Mouse (Mus musculus): ENCODE data around the gene Abcc1. TPM values are rescaled to one million over a fixed set of nuclear protein-coding genes. Genes with fewer than 3 reads are reported as not detected.

Abcc1 gene
- polyA plus RNA-seq, 2 experiments: 10.4 to 11.0 TPM

GRCm38 (mm10) chr16:14328156-14328555 is 33.2 kb upstream of the Abcc1 start:
- no peak overlapping the region for H3K4me2 ChIP-seq (replicated peaks; ENCODE audit: low read depth, low read length, severe bottlenecking)
- no peak for ATAC-seq (ENCODE audit: low FRiP score, low read depth)

GRCm38 (mm10) chr16:14344967-14345366 is 16.4 kb upstream of the Abcc1 start:
- WGBS: 79% methylated on average over 3 of the region's 3 CpGs
- no peaks in the 10 kb centered on the region for H3K36me3 ChIP-seq (ENCODE audit: control insufficient read depth, insufficient read depth, low read length)
- H3K9me3 ChIP-seq (ENCODE audit: control insufficient read depth, low read length): no peaks in the 10 kb centered on the region
- H3K4me1 ChIP-seq (ENCODE audit: control insufficient read depth, insufficient read depth, low read length): no peaks in the 10 kb centered on the region
- DNase-seq (ENCODE audit: low spot score) (no peak), ATAC-seq (ENCODE audit: low FRiP score, low read depth) (no peak)
- no peak overlapping the region for H3K27ac ChIP-seq (replicated peaks; ENCODE audit: low read depth, low read length)
- no peaks in the 10 kb centered on the region for H3K27me3 ChIP-seq (ENCODE audit: control insufficient read depth, insufficient read depth, low read length)
- H3K4me3 ChIP-seq (replicated peaks; ENCODE audit: low read length): no peak overlapping the region
- TF ChIP-seq POLR2A (IDR thresholded peaks at IDR 0.05; ENCODE audit: borderline replicate concordance, extremely low read depth, insufficient read depth, insufficient read length): no peak
- no peak overlapping the region for H3K9ac ChIP-seq (ENCODE audit: low read depth, low read length, severe bottlenecking)
- H3K4me2 ChIP-seq (replicated peaks; ENCODE audit: low read depth, low read length, severe bottlenecking): no peak overlapping the region

More at GRCm38 (mm10) chr16:14328156-14328555, 33.2 kb upstream of the Abcc1 start:
- 75% methylated on average over 1 of the region's 1 CpGs for WGBS
- no peak for TF ChIP-seq POLR2A (IDR thresholded peaks at IDR 0.05; ENCODE audit: borderline replicate concordance, extremely low read depth, insufficient read depth, insufficient read length)
- H3K4me3 ChIP-seq (replicated peaks; ENCODE audit: low read length): no peak overlapping the region
- no peaks in the 10 kb centered on the region for H3K4me1 ChIP-seq (ENCODE audit: control insufficient read depth, insufficient read depth, low read length)
- H3K36me3 ChIP-seq (ENCODE audit: control insufficient read depth, insufficient read depth, low read length): no peaks in the 10 kb centered on the region
- H3K9me3 ChIP-seq (ENCODE audit: control insufficient read depth, low read length): no peaks in the 10 kb centered on the region
- no peak for DNase-seq (ENCODE audit: low spot score)
- H3K27me3 ChIP-seq (ENCODE audit: control insufficient read depth, insufficient read depth, low read length): no peaks in the 10 kb centered on the region
- H3K27ac ChIP-seq (replicated peaks; ENCODE audit: low read depth, low read length): no peak overlapping the region
- H3K9ac ChIP-seq (ENCODE audit: low read depth, low read length, severe bottlenecking): no peak overlapping the region

- Histone ChIP-seq H3K4me1 (ENCODE audit: control insufficient read depth, insufficient read depth, low read length) (no peaks in the 10 kb centered on the region), H3K9me3 (ENCODE audit: control insufficient read depth, low read length) (no peaks in the 10 kb centered on the region)
Measured at GRCm38 (mm10) chr16:14351571-14351970, 9.8 kb upstream of the Abcc1 start.

GRCm38 (mm10) chr16:14352234-14352633 is 9.1 kb upstream of the Abcc1 start:
- Histone ChIP-seq H3K9ac (ENCODE audit: low read depth, low read length, severe bottlenecking) (no peak overlapping the region), H3K27me3 (ENCODE audit: control insufficient read depth, insufficient read depth, low read length) (no peaks in the 10 kb centered on the region), H3K4me3 (replicated peaks; ENCODE audit: low read length) (no peak overlapping the region), H3K9me3 (ENCODE audit: control insufficient read depth, low read length) (no peaks in the 10 kb centered on the region), H3K36me3 (ENCODE audit: control insufficient read depth, insufficient read depth, low read length) (no peaks in the 10 kb centered on the region), H3K4me1 (ENCODE audit: control insufficient read depth, insufficient read depth, low read length) (no peaks in the 10 kb centered on the region), H3K27ac (replicated peaks; ENCODE audit: low read depth, low read length) (no peak overlapping the region), H3K4me2 (replicated peaks; ENCODE audit: low read depth, low read length, severe bottlenecking) (no peak overlapping the region)
- no peak for DNase-seq (ENCODE audit: low spot score)
- WGBS: 85% methylated on average over 3 of the region's 3 CpGs
- ATAC-seq (ENCODE audit: low FRiP score, low read depth): no peak
- no peak for TF ChIP-seq POLR2A (IDR thresholded peaks at IDR 0.05; ENCODE audit: borderline replicate concordance, extremely low read depth, insufficient read depth, insufficient read length)

More at GRCm38 (mm10) chr16:14351571-14351970, 9.8 kb upstream of the Abcc1 start:
- H3K4me2 ChIP-seq (replicated peaks; ENCODE audit: low read depth, low read length, severe bottlenecking): no peak overlapping the region
- DNase-seq (ENCODE audit: low spot score) (no peak), ATAC-seq (ENCODE audit: low FRiP score, low read depth) (no peak)
- H3K27me3 ChIP-seq (ENCODE audit: control insufficient read depth, insufficient read depth, low read length): no peaks in the 10 kb centered on the region
- H3K36me3 ChIP-seq (ENCODE audit: control insufficient read depth, insufficient read depth, low read length): no peaks in the 10 kb centered on the region
- no peak overlapping the region for H3K9ac ChIP-seq (ENCODE audit: low read depth, low read length, severe bottlenecking)
- TF ChIP-seq POLR2A (IDR thresholded peaks at IDR 0.05; ENCODE audit: borderline replicate concordance, extremely low read depth, insufficient read depth, insufficient read length): no peak
- no peak overlapping the region for H3K27ac ChIP-seq (replicated peaks; ENCODE audit: low read depth, low read length)
- no peak overlapping the region for H3K4me3 ChIP-seq (replicated peaks; ENCODE audit: low read length)

GRCm38 (mm10) chr16:14352663-14353062 is 8.7 kb upstream of the Abcc1 start:
- Histone ChIP-seq H3K27ac (replicated peaks; ENCODE audit: low read depth, low read length) (no peak overlapping the region), H3K4me3 (replicated peaks; ENCODE audit: low read length) (no peak overlapping the region), H3K9me3 (ENCODE audit: control insufficient read depth, low read length) (no peaks in the 10 kb centered on the region), H3K4me1 (ENCODE audit: control insufficient read depth, insufficient read depth, low read length) (no peaks in the 10 kb centered on the region), H3K4me2 (replicated peaks; ENCODE audit: low read depth, low read length, severe bottlenecking) (no peak overlapping the region), H3K27me3 (ENCODE audit: control insufficient read depth, insufficient read depth, low read length) (no peaks in the 10 kb centered on the region), H3K9ac (ENCODE audit: low read depth, low read length, severe bottlenecking) (no peak overlapping the region), H3K36me3 (ENCODE audit: control insufficient read depth, insufficient read depth, low read length) (no peaks in the 10 kb centered on the region)
- TF ChIP-seq POLR2A (IDR thresholded peaks at IDR 0.05; ENCODE audit: borderline replicate concordance, extremely low read depth, insufficient read depth, insufficient read length): no peak
- ATAC-seq (ENCODE audit: low FRiP score, low read depth) (no peak), DNase-seq (ENCODE audit: low spot score) (no peak)
- WGBS: 53% methylated on average over 5 of the region's 5 CpGs

- Histone ChIP-seq H3K27me3 (ENCODE audit: control insufficient read depth, insufficient read depth, low read length) (no peaks in the 10 kb centered on the region), H3K36me3 (ENCODE audit: control insufficient read depth, insufficient read depth, low read length) (no peaks in the 10 kb centered on the region), H3K4me2 (replicated peaks; ENCODE audit: low read depth, low read length, severe bottlenecking) (no peak overlapping the region), H3K9me3 (ENCODE audit: control insufficient read depth, low read length) (no peaks in the 10 kb centered on the region), H3K4me3 (replicated peaks; ENCODE audit: low read length) (no peak overlapping the region), H3K4me1 (ENCODE audit: control insufficient read depth, insufficient read depth, low read length) (peaks cover 7% of the 10 kb centered on the region; the same call in 1 of the 2 replicates), H3K27ac (replicated peaks; ENCODE audit: low read depth, low read length) (no peak overlapping the region), H3K9ac (ENCODE audit: low read depth, low read length, severe bottlenecking) (no peak overlapping the region)
- ATAC-seq (ENCODE audit: low FRiP score, low read depth): no peak
- no peak for DNase-seq (ENCODE audit: low spot score)
- no peak for TF ChIP-seq POLR2A (IDR thresholded peaks at IDR 0.05; ENCODE audit: borderline replicate concordance, extremely low read depth, insufficient read depth, insufficient read length)
- 66% methylated on average over 2 of the region's 2 CpGs for WGBS
Measured at GRCm38 (mm10) chr16:14357859-14358258, 3.5 kb upstream of the Abcc1 start.

All from limb, embryonic 14.5 days (tissue).